Mouse (Mus musculus): ENCODE data around the gene Ift20. TPM values are rescaled to one million over a fixed set of nuclear protein-coding genes. Genes with fewer than 3 reads are reported as not detected.
"Not testable (repeated sequence)": the region's sequence is repeated elsewhere in the genome, so short reads cannot be mapped to it uniquely, and the experiment has no call there.

The Ift20 gene
- total RNA-seq, 2 experiments from 2014 or later, result 39.1 to 42.9 TPM

GRCm38 (mm10) chr11:78521880-78522279 lies 14.3 kb upstream of the Ift20 start:
- intact Hi-C loops (cut with DNase I), result no loop called here

GRCm38 (mm10) chr11:78522481-78522997 lies 13.6 kb upstream of the Ift20 start:
- DNase-seq, result peak in 1 of 2 experiments; percentile 31
- intact Hi-C loops (cut with DNase I), result no loop called here

More at GRCm38 (mm10) chr11:78521880-78522279, 14.3 kb upstream of the Ift20 start:
- DNase-seq, result no peak

GRCm38 (mm10) chr11:78523241-78523955 lies 12.8 kb upstream of the Ift20 start:
- no peak for DNase-seq
- intact Hi-C loops (cut with DNase I), result no loop called here

GRCm38 (mm10) chr11:78524838-78525237 lies 11.3 kb upstream of the Ift20 start:
- intact Hi-C loops (cut with DNase I), result no loop called here
- no peak for DNase-seq

DNA sequence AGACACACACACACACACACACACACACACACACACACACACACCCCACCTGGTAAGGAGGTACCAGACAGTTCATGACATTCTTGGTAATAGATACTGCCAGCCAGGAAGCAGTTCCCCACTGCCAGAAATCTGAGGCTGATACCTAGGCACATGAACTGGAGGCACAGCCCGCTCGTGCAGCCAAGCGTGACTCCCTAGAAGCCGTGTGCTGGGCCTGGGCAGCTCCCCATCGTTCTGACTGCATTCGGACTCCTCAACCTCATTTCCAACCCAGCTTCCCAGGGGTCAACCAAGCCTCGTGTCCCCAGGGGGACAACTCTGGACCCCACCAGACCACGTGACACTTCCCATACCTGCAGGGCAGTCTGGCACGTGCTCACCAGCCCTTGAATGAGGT lies 7.4 kb upstream of the Ift20 start:
- no peak for DNase-seq
- intact Hi-C loops (cut with DNase I), result no loop called here

GRCm38 (mm10) chr11:78530001-78530400 lies 6.2 kb upstream of the Ift20 start:
- DNase-seq, result no peak
- intact Hi-C loops (cut with DNase I), result loop anchor here (2.0 kb wide), 1 partner anchor 17 kb away; the partner anchor contains the start of genes Poldip2 and Tmem199

DNA sequence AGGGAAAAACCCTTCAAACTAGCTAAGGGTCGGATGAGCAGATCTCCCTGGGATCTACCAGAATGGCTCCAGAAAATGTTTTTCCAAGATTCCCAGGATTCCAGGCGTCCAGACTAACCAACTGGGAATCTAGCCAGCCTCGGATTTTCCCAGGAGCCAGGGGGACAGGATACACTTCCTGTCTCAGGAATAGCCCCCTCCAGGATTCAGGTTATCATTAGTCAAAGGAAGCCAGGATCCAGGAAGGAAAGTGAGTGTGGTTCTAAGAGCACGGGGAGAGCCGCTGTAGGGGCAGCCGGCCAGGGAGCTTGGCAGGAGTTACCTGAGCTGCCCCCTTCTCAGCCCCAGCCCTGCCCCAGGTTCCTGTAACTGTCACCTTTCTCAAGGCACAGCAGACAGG lies 5.1 kb upstream of the Ift20 start:
- DNase-seq, result peak; percentile 63 to 65
- intact Hi-C loops (cut with DNase I), result loop anchor here (2.0 kb wide), 1 partner anchor 18 kb away; the partner anchor contains the start of genes Poldip2 and Tmem199

- not testable (repeated sequence) for DNase-seq
- intact Hi-C loops (cut with DNase I), result loop anchor here (2.0 kb wide), 1 partner anchor 19 kb away; the partner anchor contains the start of genes Poldip2 and Tmem199
Measured at GRCm38 (mm10) chr11:78531515-78531914, 4.6 kb upstream of the Ift20 start.

DNA sequence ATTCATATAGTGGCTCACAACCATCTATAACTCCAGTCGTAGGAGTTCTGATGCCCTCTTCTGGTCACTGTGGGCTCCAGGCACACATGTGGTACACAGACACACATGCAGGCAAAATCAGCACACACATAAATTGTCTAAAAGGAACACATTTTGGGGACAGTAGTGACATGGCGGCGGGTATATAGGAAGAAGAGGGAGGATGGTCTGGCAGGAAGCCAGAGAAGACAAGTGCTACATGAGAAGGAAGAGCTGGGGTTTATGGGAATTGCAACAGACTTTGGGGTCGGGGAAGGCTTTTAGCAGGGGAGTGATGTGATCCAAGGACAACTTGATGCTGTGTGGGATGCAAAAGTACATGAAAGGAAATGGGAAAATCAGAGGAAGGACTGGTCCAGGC lies 1.6 kb upstream of the Ift20 start:
- no peak for DNase-seq
- intact Hi-C loops (cut with DNase I), result no loop called here

DNA sequence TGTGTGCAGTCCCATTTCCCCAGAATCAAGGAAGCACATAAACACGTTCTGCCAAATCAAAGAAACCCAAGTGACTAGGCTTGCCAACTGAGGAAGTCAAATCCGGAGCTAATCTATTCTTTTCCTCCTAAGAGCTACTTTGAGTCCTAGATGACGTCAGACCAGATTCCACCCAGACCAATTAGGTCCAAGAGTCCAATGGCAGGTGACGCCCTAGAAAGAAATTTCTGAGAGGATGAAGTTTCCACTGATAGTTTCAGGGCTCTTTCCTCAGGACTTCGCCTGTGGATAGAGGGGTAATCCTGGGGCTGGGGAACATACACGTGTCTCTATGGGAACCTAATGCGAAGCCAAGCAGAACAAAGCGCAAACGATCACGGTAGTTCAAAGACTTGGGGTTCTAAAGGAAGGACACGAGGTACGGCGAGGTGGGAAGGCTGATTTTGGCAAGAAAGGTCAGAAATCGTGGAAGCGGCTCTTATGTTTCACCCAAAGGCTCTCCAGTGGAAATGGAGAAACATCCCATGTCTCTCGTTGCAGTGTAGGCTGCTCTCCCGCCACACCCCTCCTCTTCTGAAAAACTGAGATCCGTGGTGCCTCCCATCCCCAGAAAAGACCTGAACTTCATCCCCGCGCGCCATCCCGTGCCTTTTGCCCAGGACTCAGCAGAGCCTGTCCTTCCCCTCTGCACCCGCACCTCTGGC lies 633 bp upstream of the Ift20 start:
- intact Hi-C loops (cut with DNase I), result no loop called here
- peak; percentile 35 to 49 for DNase-seq

GRCm38 (mm10) chr11:78536690-78537084 lies 526 bp downstream of the Ift20 start:
- intact Hi-C loops (cut with DNase I), result no loop called here
- DNase-seq, result no peak

DNA sequence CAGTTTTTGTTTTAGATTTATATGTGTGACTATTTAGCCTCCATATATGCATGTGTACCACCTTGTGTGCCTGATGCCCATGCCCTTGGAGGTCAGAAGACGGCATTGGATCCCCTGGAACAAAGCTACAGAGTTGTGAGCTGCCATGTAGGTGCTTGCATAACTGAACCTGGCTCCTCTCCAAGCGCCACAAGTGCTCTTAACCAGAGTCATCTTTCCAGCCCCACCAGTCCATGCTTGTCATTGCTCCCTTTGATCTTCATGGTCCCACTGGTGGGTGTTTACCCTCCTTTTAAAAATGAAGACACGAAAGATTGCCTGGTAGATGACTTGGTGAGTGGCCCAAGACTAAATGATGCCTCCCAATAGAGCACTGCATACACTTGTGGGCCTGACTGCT lies 4.2 kb downstream of the Ift20 start:
- DNase-seq, result no peak
- intact Hi-C loops (cut with DNase I), result no loop called here

GRCm38 (mm10) chr11:78544449-78545111 lies 8.4 kb downstream of the Ift20 start:
- intact Hi-C loops (cut with DNase I), result no loop called here
- no peak for DNase-seq

- DNase-seq, result no peak
- intact Hi-C loops (cut with DNase I), result no loop called here
Measured at GRCm38 (mm10) chr11:78545181-78545580, 9.0 kb downstream of the Ift20 start.

DNA sequence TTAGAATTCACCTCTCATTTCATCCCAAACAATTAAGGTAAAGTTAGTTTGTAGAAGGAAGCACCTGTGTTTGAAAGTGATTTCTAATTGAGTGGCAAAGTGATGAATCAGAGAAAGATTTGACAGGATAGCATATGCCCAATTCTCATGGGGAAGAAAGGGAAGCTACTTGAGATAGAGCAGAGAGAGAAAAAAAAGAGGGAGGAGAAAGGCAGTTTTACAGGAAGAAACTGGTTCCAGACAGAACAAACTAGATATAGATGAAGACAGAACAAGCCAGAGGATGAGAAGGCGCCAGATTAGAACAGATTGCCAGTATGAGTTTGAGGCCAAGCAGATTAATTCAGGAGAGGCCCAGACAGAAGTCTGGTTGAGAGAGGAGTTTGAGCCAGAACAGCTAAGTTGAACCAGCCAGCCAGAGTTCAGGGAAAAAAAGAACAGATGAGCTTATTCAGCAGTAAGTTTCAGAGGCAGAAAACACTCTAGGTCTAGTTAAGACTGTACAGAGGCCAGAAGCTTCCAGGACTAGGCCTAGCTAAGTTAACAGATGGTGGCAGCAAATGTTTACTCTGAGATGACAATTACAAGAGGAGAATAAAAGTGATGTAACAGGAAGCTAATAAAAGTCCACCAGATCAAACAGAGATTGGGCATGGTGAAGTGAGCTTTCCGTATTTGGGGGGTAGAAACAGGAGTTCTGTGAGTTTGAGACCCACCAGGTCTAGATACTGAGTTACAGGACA lies 11.7 kb downstream of the Ift20 start:
- intact Hi-C loops (cut with DNase I), result no loop called here

DNA sequence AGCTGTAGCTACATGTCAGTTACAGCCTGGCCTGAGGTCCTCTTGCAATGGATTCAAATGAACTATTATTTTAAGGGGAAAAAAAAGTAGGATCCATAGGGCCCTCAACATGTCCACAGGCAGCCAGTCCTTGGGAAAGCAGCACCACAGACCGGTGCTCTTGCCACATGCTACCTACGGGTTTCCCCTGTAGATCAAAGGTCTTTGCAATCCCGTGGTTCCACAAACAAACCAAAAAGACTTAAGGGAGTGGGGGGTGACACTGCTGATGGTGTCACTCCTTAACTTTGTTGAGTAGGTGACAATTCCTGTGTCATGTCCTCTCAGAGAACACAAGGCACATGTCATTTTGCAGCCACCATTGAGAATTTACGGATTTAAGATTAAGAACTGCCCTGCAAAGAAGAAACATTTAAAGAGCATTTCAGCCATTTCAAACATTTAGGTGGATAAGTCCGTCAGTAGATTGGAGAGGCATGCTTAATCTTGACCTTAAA lies 13.4 kb downstream of the Ift20 start:
- no peak for DNase-seq
- intact Hi-C loops (cut with DNase I), result no loop called here

More for the DNA sequence above, 11.7 kb downstream of the Ift20 start:
- DNase-seq, result no peak

DNA sequence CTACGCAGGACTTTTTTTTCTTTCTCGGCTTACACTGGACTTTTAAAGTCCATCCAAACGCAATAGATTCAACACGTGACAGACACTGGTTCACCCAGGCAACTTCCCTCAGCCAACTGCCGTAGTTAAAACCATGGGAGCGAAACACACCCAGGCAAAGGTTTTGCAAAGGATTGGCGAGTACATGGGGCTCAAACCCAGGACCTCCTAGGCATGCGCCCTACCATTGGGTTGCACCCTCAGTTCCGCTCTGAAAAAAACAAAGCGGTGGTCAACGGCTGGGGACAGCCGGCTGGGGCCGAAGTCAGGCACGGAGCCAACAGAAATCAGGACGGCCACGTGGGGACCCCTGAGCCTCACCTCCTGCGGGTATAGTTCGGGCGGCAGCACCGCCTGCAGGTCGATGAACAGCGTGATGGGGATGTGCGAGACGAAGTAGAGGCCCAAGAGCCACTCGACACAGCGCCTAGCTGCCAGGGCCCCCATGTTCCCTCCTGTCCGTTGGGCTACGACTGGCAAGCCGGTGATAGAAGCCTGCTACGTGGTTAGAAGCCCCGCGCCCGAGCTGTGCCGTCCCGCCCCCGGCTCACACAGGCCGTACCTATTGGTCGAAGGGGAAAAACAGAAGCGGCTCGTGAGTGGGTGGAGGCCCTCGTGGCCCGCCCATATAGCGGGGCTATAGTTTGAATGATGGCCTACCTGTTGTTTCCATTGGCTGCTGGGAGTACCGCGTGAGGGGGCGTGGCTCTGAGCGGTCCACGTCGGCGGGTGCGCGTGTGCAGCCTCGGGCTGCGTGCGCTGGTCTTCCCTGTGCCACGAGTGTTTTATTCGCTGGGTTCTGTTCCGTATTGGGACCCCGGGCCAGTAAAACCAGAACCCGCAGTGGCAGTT lies 14.3 kb downstream of the Ift20 start, which contains the start of gene Tmem97:
Gene Tmem97, minus strand, starts transcription at position 610 of the 891 bp plus-strand sequence.
- intact Hi-C loops (cut with DNase I), result loop anchor here (10.0 kb wide), 1 partner anchor 404 kb away; no protein-coding TSS in a partner anchor

DNA sequence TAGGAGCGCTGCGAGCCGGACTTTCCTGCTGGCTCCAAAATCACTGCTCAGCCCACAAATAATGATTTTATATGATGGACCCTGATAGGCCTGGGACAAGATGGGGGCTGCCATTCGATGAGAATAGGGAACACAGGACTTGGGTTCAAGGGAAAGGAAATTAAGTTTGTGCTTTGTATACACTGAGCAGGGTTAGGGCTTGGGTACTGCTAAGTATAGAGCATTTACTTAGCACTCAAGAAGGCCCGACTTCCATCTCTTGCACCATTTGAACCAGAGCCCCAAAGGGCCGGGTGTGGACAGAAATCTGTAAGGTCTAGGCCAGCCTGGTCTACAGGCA lies 14.9 kb downstream of the Ift20 start:
- intact Hi-C loops (cut with DNase I), result loop anchor here (10.0 kb wide), 1 partner anchor 404 kb away; no protein-coding TSS in a partner anchor
- no peak for DNase-seq

More for the DNA sequence above, 14.3 kb downstream of the Ift20 start, which contains the start of gene Tmem97:
- peak; percentile 90 to 91 for DNase-seq

- DNase-seq, result no peak
- intact Hi-C loops (cut with DNase I), result loop anchor here (10.0 kb wide), 1 partner anchor 399 kb away; no protein-coding TSS in a partner anchor
Measured at GRCm38 (mm10) chr11:78555623-78556022, 19.5 kb downstream of the Ift20 start.

Data from heart, postnatal 36 days (tissue).